Comparison of ENCODE assay signal across 8 mouse cellular contexts in the genomic region with DNA sequence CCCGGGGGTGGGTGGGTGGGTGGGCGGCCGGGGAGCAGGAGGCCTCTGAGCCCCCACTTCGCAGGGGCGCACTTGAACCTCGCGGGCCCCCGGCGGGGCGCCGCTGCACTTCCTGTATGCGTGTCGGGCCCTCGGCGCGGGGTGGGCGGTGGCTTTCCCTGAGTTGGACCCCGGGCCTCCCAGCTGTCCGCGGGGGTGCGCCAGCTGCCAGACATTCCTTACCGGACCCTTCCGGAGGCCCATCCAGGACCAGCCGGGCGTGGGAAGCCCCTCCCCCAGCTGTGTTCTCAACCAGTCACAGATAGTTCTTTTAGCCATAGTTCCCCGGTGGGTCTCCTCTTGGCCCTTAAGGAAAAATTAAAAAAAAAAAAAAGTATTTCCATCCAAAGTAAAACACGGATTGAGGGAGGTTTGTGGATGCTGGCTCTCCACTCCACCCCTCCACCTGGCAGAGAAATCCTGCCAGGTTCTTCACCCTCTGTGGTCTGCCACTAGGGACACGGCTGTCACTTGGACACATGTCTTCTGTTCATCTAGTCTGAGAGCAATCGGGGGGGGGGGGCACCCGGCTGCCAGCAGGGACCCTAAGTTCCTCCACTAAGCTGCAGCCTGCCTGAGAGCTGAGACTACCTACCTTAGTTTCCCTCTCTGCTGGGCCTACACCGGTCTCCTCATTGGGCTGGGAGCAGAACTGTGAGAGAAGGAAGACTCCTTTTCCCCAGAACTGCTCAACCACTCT. TPM values are rescaled to one million over a fixed set of nuclear protein-coding genes. Genes with fewer than 3 reads are reported as not detected.
DNase-seq lines count a peak whose midpoint lies in the region; ATAC-seq lines count a peak whose summit lies in the region.

No protein-coding gene starts in this region.

- peak overlapping the region; percentile 93 for H3K4me2 ChIP-seq in embryonic facial prominence, embryonic 15.5 days (replicated peaks)
- H3K4me2 ChIP-seq in limb, embryonic 13.5 days (replicated peaks), result peak overlapping the region; percentile 90

- intact Hi-C loops in heart, postnatal 36 days (cut with DNase I), result loop anchor here (2.0 kb wide), 1 partner anchor 17 kb away; no protein-coding TSS in a partner anchor

- no peaks in the 10 kb centered on the region for H3K9me3 ChIP-seq in embryonic facial prominence, embryonic 15.5 days (replicated peaks)
- no peaks in the 10 kb centered on the region for H3K9me3 ChIP-seq in limb, embryonic 13.5 days

- H3K36me3 ChIP-seq in embryonic facial prominence, embryonic 15.5 days, result no peaks in the 10 kb centered on the region
- no peaks in the 10 kb centered on the region for H3K36me3 ChIP-seq in limb, embryonic 13.5 days

- peak; percentile 77 for ATAC-seq in embryonic facial prominence, embryonic 15.5 days (ENCODE audit: insufficient number of reproducible peaks, low FRiP score, low TSS enrichment, low read depth)
- ATAC-seq in limb, embryonic 13.5 days (ENCODE audit: low FRiP score, low read depth), result peak; percentile 71

- H3K27me3 ChIP-seq in embryonic facial prominence, embryonic 15.5 days, result no peaks in the 10 kb centered on the region
- no peaks in the 10 kb centered on the region for H3K27me3 ChIP-seq in limb, embryonic 13.5 days

- peaks cover 27% of the 10 kb centered on the region for H3K4me1 ChIP-seq in embryonic facial prominence, embryonic 15.5 days
- peaks cover 42% of the 10 kb centered on the region for H3K4me1 ChIP-seq in limb, embryonic 13.5 days

- peak overlapping the region; percentile 76 for H3K4me3 ChIP-seq in embryonic facial prominence, embryonic 15.5 days (replicated peaks)
- H3K4me3 ChIP-seq in limb, embryonic 13.5 days, result peak overlapping the region; percentile 70

- peak; percentile 17 for DNase-seq in right cerebral cortex, postnatal 4 days
- no peak for DNase-seq in right cerebral cortex, adult 18-20 months
- DNase-seq in heart, postnatal 36 days, result peak; percentile 51 to 64
- DNase-seq in neural tube, embryonic 10.5 days (ENCODE audit: extremely low spot score, low spot score), result peak; percentile 80
- DNase-seq in frontal cortex, postnatal 14 days (ENCODE audit: low spot score in 2 of 2), result no peak
- DNase-seq in left cerebral cortex, adult 18-20 months (ENCODE audit: low spot score in 2 of 2), result no peak

- WGBS in embryonic facial prominence, embryonic 15.5 days, result 1% methylated on average over 31 of the region's 31 CpGs
- WGBS in limb, embryonic 13.5 days, result 1% methylated on average over 30 of the region's 31 CpGs

- H3K9ac ChIP-seq in embryonic facial prominence, embryonic 15.5 days, result peak overlapping the region; percentile 62
- H3K9ac ChIP-seq in limb, embryonic 13.5 days, result peak overlapping the region; percentile 81

- H3K27ac ChIP-seq in embryonic facial prominence, embryonic 15.5 days (replicated peaks), result peak overlapping the region; percentile 75
- H3K27ac ChIP-seq in limb, embryonic 13.5 days, result peak overlapping the region; percentile 81

RNA-seq across cellular contexts. Expression of a gene that starts 12.2 kb away (rescaled TPM):
- 31.4 and 34.6 TPM in 2 replicates for polyA plus RNA-seq in embryonic facial prominence, embryonic 15.5 days (2015; fragmentation: Nextera tagmentation; extraction: Ambion mirVana)
- total RNA-seq in heart, postnatal 36 days (2021), result 1 to 10 TPM; 3.1 to 3.7 TPM
- polyA plus RNA-seq in limb, embryonic 13.5 days (2015; fragmentation: Nextera tagmentation; extraction: Ambion mirVana), result 31.1 and 31.8 TPM in 2 replicates
- 10 to 100 TPM in 1 of 2 experiments, 1 to 10 TPM in 1; 9.2 to 10.8 TPM for total RNA-seq in left cerebral cortex, adult 18-20 months (2021)

RNA-seq across cellular contexts. Expression of a gene that starts 38.2 kb away (rescaled TPM):
- polyA plus RNA-seq in embryonic facial prominence, embryonic 15.5 days (2015; fragmentation: Nextera tagmentation; extraction: Ambion mirVana), result 4.8 and 6.3 TPM in 2 replicates
- total RNA-seq in heart, postnatal 36 days (2021), result under 1 TPM; 0.60 to 0.92 TPM
- polyA plus RNA-seq in limb, embryonic 13.5 days (2015; fragmentation: Nextera tagmentation; extraction: Ambion mirVana), result 6.7 and 7.5 TPM in 2 replicates
- under 1 TPM; 0.28 TPM for total RNA-seq in left cerebral cortex, adult 18-20 months (2021)

Comparison
In these comparisons a context has a peak if more than half of its experiments do, and no peak if none do; other contexts are left out.
1. DNase-seq: peak in right cerebral cortex, postnatal 4 days (single experiment), heart, postnatal 36 days (2 of 2) and neural tube, embryonic 10.5 days (single experiment); none in right cerebral cortex, adult 18-20 months (single experiment), frontal cortex, postnatal 14 days (0 of 2) and left cerebral cortex, adult 18-20 months (0 of 2).